Mouse (Mus musculus) liver, adult (tissue): ENCODE results near the gene Pknox1.

Experiments used
- GATA4 ChIP-seq: IDR thresholded peaks from 2 replicates; pipeline ENCODE4 v1.6.1; 2014; ENCODE audit warnings: mild to moderate bottlenecking, low read length; ENCODE audit not compliant: insufficient replicate concordance

Pknox1 gene

DNA sequence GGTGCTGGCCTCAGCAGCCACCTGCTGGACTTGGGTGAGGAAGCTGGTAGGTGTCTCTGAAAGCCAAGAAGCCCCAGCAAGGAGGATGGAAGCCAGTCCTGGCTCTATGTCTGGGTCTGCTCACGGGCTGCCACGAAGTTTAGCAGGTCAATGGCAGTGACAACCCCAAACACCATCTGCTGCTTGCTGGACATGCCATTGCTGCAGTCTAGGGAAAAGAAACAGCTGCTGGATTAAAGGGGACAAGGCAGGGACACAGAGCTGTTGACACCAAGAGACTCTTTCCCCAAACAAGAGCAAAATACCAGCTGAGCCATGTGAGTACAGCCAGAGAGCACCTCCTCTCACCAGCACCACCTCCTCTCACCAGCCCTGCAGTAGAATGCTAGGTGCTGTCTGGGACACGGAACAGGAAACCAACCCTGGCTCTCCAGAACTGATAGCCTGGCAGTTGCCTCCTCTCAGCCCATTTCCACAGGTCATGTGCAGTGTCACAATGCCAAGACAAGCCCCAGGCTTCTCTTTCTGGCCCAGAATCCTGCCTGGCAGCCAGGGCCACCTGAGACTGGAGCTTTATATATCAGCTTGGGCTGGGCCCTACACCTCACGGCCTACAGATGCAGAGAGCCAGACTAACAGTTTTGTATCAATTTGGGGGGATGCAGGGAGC is 48.7 kb downstream of the Pknox1 start:
- no peak for TF ChIP-seq GATA4

- no peak for TF ChIP-seq GATA4
These were observed 58.6 kb downstream of the Pknox1 start for GRCm38 (mm10) chr17:31623101-31623500.

GRCm38 (mm10) chr17:31627961-31628360 is 63.4 kb downstream of the Pknox1 start:
- TF ChIP-seq GATA4: peak; percentile 18; the same call in 1 of the 2 replicates

DNA sequence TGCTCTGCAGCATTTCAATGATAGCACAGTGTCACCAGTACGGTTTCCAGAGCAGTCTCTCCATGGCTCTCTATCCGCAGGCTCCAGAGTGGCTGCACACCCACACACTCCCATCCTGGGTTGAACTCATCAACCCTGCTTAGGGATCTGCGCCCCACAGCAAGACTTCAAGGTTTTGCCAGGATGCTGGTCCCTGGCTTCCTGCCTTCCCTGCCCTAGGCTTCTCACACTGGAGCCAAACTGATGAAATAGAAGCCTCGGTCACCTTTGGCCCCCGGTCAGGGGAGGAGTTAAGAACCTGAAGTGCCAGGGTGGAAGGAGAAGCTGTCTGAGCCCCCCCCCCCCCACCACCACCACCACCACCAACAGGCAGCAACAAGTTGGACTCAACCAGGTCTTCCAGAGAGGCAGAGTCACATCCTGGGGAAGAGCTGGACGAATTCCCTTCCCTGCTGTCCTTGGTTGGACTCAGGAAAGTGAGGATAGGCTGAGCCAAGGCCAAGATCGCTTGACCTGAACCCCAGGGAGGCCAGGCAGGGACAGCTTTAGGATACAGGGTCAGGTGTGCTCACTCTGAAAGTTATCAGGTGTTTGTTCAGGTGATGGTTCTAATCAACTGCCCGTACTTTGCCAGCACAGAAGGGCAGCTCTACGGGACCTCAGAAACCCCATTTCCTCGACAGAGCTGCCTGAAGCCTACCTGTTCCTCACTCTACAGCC is 66.7 kb downstream of the Pknox1 start:
- TF ChIP-seq GATA4: no peak

GRCm38 (mm10) chr17:31633007-31633406 is 68.5 kb downstream of the Pknox1 start:
- no peak for TF ChIP-seq GATA4

- no peak for TF ChIP-seq GATA4
These were observed 70.4 kb downstream of the Pknox1 start for GRCm38 (mm10) chr17:31634896-31635295.

GRCm38 (mm10) chr17:31635781-31636180 is 71.2 kb downstream of the Pknox1 start:
- TF ChIP-seq GATA4: no peak

DNA sequence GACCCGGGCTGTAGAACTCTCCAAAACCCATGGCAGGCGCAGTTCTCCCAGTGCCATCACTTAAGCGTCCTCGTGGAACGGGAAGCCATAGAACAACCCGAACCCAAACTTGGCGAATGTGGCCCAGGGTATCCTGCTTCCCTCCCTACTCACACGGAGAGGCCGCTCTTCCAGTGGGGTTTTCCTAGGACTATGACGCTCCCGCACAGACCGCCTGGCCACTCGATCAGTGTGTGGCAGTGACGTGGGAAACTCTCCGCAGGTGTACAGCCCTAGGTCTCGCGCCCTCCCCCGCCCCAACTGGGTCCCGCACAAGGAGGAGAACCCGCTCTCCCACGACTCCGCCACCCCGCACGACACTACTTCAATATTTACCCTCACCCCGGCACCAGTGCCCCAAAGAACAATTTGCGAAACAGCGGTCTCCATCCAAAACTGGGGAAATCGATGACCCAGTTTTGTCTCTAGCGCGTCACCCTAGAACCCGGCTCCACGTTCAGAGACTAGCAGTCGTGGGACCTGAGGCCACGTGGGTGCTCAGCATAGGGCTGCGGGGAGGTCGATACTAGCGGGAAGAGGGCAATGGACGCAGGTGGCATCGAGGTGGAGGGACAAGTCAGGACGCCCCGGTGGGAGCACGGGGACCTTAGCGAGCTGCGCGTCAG is 71.9 kb downstream of the Pknox1 start:
- no peak for TF ChIP-seq GATA4

GRCm38 (mm10) chr17:31636942-31637811 is 72.6 kb downstream of the Pknox1 start, which contains the start of gene Cbs:
TSS of gene Cbs (minus strand) at chr17:31637238.
- no peak for TF ChIP-seq GATA4

GRCm38 (mm10) chr17:31637866-31638570 is 73.5 kb downstream of the Pknox1 start:
- no peak for TF ChIP-seq GATA4

- no peak for TF ChIP-seq GATA4
These were observed 75.1 kb downstream of the Pknox1 start for GRCm38 (mm10) chr17:31639651-31640050.

DNA sequence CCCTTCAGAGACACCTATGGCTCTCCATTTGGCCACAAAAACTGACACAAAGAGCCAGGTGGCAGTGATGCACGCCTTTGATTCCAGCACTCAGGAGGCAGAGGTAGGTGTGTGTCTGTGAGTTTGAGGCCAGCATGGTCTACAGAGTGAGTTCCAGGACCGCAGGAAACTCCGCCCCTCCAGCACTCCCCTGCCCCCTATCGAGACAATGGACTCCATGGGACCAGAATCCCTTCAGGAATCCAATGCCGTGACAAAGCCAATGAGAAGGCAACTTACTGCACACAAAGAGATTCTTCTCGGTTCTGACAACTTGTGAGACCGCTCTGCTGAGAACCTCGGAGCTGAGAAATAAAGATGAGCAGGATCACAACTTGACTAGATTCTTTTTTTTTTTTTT is 77.8 kb downstream of the Pknox1 start:
- TF ChIP-seq GATA4: no peak

GRCm38 (mm10) chr17:31642913-31643312 is 78.4 kb downstream of the Pknox1 start:
- no peak for TF ChIP-seq GATA4

DNA sequence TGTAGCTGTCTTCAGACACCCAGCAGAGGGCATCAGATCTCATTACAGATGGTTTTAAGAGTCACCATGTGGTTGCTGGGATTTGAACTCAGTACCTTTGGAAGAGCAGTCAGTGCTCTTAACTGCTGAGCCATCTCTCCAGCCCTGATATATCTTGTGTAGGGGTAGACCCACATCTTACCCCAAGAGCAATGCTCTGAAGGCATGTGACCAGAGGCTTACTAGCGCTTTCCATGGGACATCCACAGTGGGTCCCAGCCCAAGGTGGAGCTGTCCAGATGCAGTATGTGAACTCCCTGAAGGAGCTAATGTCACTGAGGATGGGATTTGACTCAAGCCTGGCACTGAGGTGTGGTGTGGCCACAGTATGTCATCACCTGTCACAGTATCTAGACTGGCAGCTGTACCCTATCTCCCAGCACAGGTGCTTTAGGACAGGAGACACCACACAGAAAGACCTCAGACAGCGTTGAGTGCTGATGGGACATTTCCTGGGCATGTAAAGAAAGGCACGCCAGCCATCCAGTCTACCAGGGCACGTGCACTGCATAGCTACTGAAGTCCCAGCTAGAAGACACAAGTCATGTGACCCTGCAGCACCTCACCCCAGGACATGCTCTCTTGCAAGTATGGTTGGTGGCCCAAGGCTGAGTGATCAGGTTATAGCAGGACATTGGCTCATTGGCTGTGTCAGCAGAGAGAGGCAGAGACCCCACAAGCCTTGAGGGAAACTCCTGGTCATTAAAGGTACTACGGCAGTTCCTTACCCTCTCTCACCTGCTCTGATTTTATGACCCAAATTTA is 81.9 kb downstream of the Pknox1 start:
- no peak for TF ChIP-seq GATA4
